Mouse (Mus musculus) midbrain, embryonic 15.5 days (tissue): ENCODE measurements around the gene Hes6. TPM values are rescaled to one million over a fixed set of nuclear protein-coding genes. Genes with fewer than 3 reads are reported as not detected.

Experiments
- ATAC-seq: fragments of 200-750 bp; cut with Nextera tagmentation; replicated peaks from 2 replicates; pipeline ENCODE4 v1.8.0; 2017; ENCODE audit warnings: moderate TSS enrichment
- H3K27ac ChIP-seq: fragments of 300-500 bp; sonication (generic); 2 replicates; pipeline ENCODE4 v1.5.1; 2015; ENCODE audit warnings: mild to moderate bottlenecking, inconsistent platforms
- H3K27me3 ChIP-seq: fragments of 300-500 bp; sonication (generic); replicated peaks from 2 replicates; pipeline ENCODE4 v1.6.1; 2015; ENCODE audit warnings: inconsistent platforms
- H3K36me3 ChIP-seq: fragments of 300-500 bp; sonication (generic); replicated peaks from 2 replicates; pipeline ENCODE4 v1.6.1; 2015; ENCODE audit warnings: inconsistent platforms
- H3K4me1 ChIP-seq: fragments of 300-500 bp; sonication (generic); 2 replicates; pipeline ENCODE4 v1.6.1; 2015; ENCODE audit warnings: inconsistent platforms
- H3K4me2 ChIP-seq: fragments of 300-500 bp; sonication (generic); 2 replicates; pipeline ENCODE4 v1.6.1; 2015; ENCODE audit warnings: inconsistent platforms, mild to moderate bottlenecking, moderate library complexity
- H3K4me3 ChIP-seq: fragments of 300-500 bp; sonication (generic); 2 replicates; pipeline ENCODE4 v1.5.1; 2015; ENCODE audit warnings: mild to moderate bottlenecking, inconsistent platforms
- H3K9ac ChIP-seq: fragments of 300-500 bp; sonication (generic); 2 replicates; pipeline ENCODE4 v1.6.1; 2015; ENCODE audit warnings: mild to moderate bottlenecking, inconsistent platforms
- H3K9me3 ChIP-seq: fragments of 300-500 bp; sonication (generic); 2 replicates; pipeline ENCODE4 v1.6.1; 2016; ENCODE audit warnings: inconsistent platforms
- WGBS: fragments of 180-500 bp; shearing (Covaris S2); methylation state at CpG from one replicate; pipeline ENCODE4 v1.1.7; 2015; ENCODE audit warnings: mixed read lengths; 5-methylcytosine and 5-hydroxymethylcytosine counted together
- polyA plus RNA-seq: library from polyadenylated mRNA; unstranded; fragments of >200 nt; fragmentation: Nextera tagmentation; extraction: Ambion mirVana; gene quantifications from 2 replicates; pipeline ENCODE4 v1.2.1, GENCODE M21; 2015

The Hes6 gene
- polyA plus RNA-seq, 1 experiment from 2014 or later = 192 TPM

DNA sequence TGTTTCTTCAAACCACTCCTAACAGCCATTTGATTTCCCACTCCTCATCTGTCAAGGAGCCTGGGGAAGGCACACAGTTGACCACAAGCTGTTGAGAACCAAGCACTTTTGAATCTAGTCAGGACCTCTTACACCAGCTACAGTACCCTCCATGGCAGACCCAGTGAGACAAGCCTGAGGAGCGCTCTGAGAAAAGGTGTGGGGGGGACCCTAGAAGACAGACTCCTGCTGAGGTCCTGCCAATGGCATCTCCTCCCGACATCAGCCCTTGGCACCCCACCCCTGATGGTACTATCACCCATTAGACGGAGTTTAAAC, 23.2 kb upstream of the Hes6 start:
- 93% methylated on average over 3 of the region's 3 CpGs for WGBS
- no peak overlapping the region for H3K27ac ChIP-seq

GRCm38 (mm10) chr1:91436380-91437082, 22.7 kb upstream of the Hes6 start:
- peaks cover 15% of the 10 kb centered on the region; the same call in 1 of the 2 replicates for H3K36me3 ChIP-seq
- no peaks in the 10 kb centered on the region for H3K4me1 ChIP-seq
- H3K27ac ChIP-seq = no peak overlapping the region
- H3K9me3 ChIP-seq = no peaks in the 10 kb centered on the region
- ATAC-seq = no peak
- no peak overlapping the region for H3K4me2 ChIP-seq
- H3K27me3 ChIP-seq = no peaks in the 10 kb centered on the region
- H3K4me3 ChIP-seq = no peak overlapping the region
- no peak overlapping the region for H3K9ac ChIP-seq
- WGBS = 81% methylated on average over 6 of the region's 6 CpGs

More for the DNA sequence above, 23.2 kb upstream of the Hes6 start:
- Histone ChIP-seq H3K4me1 (no peaks in the 10 kb centered on the region), H3K36me3 (peaks cover 15% of the 10 kb centered on the region; the same call in 1 of the 2 replicates), H3K9ac (no peak overlapping the region), H3K4me3 (no peak overlapping the region), H3K4me2 (no peak overlapping the region), H3K9me3 (no peaks in the 10 kb centered on the region), H3K27me3 (no peaks in the 10 kb centered on the region)
- no peak for ATAC-seq

DNA sequence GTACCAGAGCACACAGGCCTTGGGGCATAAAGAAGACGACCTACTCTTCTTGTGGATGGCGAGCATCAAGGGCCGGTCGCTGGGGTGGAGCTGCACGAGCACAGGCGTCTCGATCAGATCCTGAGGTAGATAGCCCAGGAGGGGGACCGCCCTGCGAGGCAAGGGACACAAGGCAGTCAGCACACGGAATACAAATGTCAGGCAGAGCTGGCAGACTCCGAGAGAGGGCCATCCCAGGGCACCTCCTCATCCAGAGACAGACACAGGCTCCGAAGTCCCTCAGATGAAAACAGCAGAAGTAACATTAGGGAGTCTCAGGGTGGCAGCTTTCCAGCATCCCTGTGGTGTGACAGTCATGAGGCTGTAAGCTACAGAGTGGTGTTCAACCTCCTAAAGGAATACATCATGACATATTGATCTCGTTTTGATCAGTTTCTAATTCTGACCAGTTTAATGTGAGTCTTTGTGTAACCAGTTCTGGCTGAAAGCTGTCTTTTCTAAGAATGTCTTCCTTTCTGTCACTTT, 21.8 kb upstream of the Hes6 start:
- Histone ChIP-seq H3K4me2 (no peak overlapping the region), H3K9ac (no peak overlapping the region), H3K27ac (no peak overlapping the region), H3K4me3 (no peak overlapping the region), H3K9me3 (no peaks in the 10 kb centered on the region), H3K4me1 (no peaks in the 10 kb centered on the region), H3K27me3 (no peaks in the 10 kb centered on the region), H3K36me3 (peaks cover 11% of the 10 kb centered on the region; the same call in 1 of the 2 replicates)
- no peak for ATAC-seq
- 88% methylated on average over 13 of the region's 13 CpGs for WGBS

GRCm38 (mm10) chr1:91434905-91435304, 21.1 kb upstream of the Hes6 start:
- no peak overlapping the region for H3K4me2 ChIP-seq

DNA sequence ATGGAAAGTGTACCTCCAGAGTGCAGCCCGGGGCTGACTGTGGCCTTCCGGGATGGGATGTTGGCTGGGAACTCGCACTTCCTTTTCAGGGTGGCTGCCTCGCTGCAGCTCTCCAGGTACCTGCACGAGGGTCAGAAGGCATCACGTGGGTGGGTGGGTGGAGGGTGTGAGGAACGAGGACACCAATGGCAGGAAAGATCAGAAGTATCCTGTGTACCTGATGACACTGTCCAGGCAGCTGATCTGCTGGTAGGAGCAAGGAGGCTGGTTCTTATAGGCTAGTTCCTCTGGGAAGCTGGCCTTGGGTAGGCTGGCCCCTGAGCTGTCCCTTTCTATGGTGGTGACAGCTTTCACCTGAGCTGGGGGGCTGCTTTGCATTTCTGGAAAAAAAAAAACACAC, 16.9 kb upstream of the Hes6 start:
- Histone ChIP-seq H3K4me2 (no peak overlapping the region), H3K9me3 (no peaks in the 10 kb centered on the region), H3K4me3 (no peak overlapping the region), H3K27ac (no peak overlapping the region), H3K36me3 (peaks cover 5% of the 10 kb centered on the region; the same call in 1 of the 2 replicates), H3K4me1 (no peaks in the 10 kb centered on the region), H3K9ac (no peak overlapping the region), H3K27me3 (no peaks in the 10 kb centered on the region)
- WGBS = 84% methylated on average over 7 of the region's 7 CpGs
- ATAC-seq = no peak

More at GRCm38 (mm10) chr1:91434905-91435304, 21.1 kb upstream of the Hes6 start:
- ATAC-seq = no peak
- Histone ChIP-seq H3K9ac (no peak overlapping the region), H3K27ac (no peak overlapping the region), H3K27me3 (no peaks in the 10 kb centered on the region), H3K4me1 (no peaks in the 10 kb centered on the region), H3K9me3 (no peaks in the 10 kb centered on the region), H3K4me3 (no peak overlapping the region), H3K36me3 (peaks cover 5% of the 10 kb centered on the region; the same call in 1 of the 2 replicates)
- WGBS = 94% methylated on average over 8 of the region's 8 CpGs

DNA sequence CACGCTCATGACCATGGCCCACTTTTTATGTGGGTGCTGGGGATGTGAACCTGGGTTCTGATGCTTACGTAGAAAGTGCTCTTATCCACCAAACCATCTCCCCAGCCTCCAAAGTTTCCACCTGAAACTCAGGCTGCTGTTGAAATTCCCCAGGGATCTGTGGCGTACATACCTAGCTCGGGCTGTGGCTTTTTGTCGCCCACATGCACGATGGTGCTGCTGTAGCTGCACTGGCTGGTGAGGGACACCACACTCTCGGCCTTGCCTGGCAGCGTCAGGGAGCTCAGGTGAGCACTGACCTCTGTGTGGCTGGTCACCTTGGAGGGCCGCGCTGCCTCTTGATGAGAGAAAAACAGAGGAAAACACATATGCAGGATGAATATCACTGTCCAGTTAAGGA, 15.4 kb upstream of the Hes6 start:
- Histone ChIP-seq H3K27me3 (no peaks in the 10 kb centered on the region), H3K36me3 (peaks cover 5% of the 10 kb centered on the region; the same call in 1 of the 2 replicates), H3K9me3 (no peaks in the 10 kb centered on the region), H3K4me3 (no peak overlapping the region), H3K27ac (no peak overlapping the region), H3K4me2 (no peak overlapping the region), H3K4me1 (no peaks in the 10 kb centered on the region), H3K9ac (no peak overlapping the region)
- WGBS = 89% methylated on average over 10 of the region's 10 CpGs
- ATAC-seq = no peak

DNA sequence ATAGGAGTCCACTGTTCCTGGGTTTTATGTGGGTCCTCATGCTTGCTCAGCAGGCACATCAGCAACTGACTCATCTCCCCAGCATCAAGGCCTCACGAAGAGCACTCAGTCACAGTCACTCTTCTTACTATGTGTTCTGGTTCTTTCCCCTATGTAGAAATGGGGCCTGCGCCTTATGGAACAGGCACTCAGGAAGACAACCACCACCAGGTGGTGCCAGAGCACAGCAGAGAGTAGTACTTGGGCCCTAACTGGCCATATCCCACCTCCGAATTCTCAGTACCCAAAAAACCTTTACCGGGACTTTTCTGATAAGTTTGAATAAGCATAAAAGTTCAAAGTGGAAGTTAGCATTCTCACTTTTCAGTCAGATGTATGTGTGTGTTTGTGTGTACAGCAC, 14.8 kb upstream of the Hes6 start:
- H3K4me3 ChIP-seq = no peak overlapping the region
- no peak overlapping the region for H3K27ac ChIP-seq
- no peak overlapping the region for H3K9ac ChIP-seq
- no peaks in the 10 kb centered on the region for H3K9me3 ChIP-seq
- ATAC-seq = no peak
- no peaks in the 10 kb centered on the region for H3K27me3 ChIP-seq
- H3K36me3 ChIP-seq = no peaks in the 10 kb centered on the region; the same call in 1 of the 2 replicates
- WGBS = 37% methylated on average over 4 of the region's 4 CpGs
- H3K4me2 ChIP-seq = no peak overlapping the region
- H3K4me1 ChIP-seq = no peaks in the 10 kb centered on the region

- no peaks in the 10 kb centered on the region for H3K4me1 ChIP-seq
- 87% methylated on average over 9 of the region's 9 CpGs for WGBS
- no peak for ATAC-seq
- no peak overlapping the region for H3K4me2 ChIP-seq
- H3K36me3 ChIP-seq = no peaks in the 10 kb centered on the region
- H3K27ac ChIP-seq = no peak overlapping the region
- no peaks in the 10 kb centered on the region for H3K27me3 ChIP-seq
- no peak overlapping the region for H3K9ac ChIP-seq
- no peaks in the 10 kb centered on the region for H3K9me3 ChIP-seq
- no peak overlapping the region for H3K4me3 ChIP-seq
Observed at GRCm38 (mm10) chr1:91426397-91426796, 12.6 kb upstream of the Hes6 start.

- ATAC-seq = no peak
- 0 out of 2 replicates have a peak, but pooled peaks cover 5% of the 10 kb centered on the region for H3K36me3 ChIP-seq
- no peak overlapping the region for H3K27ac ChIP-seq
- no peaks in the 10 kb centered on the region for H3K27me3 ChIP-seq
- no peaks in the 10 kb centered on the region for H3K9me3 ChIP-seq
- no peaks in the 10 kb centered on the region; the same call in 1 of the 2 replicates for H3K4me1 ChIP-seq
- WGBS = 85% methylated on average over 8 of the region's 8 CpGs
- H3K4me3 ChIP-seq = no peak overlapping the region
- no peak overlapping the region for H3K4me2 ChIP-seq
- no peak overlapping the region for H3K9ac ChIP-seq
Observed at GRCm38 (mm10) chr1:91420601-91421065, 6.8 kb upstream of the Hes6 start.

GRCm38 (mm10) chr1:91419862-91420600, 6.2 kb upstream of the Hes6 start:
- 0 out of 2 replicates have a peak, but pooled peaks cover 5% of the 10 kb centered on the region for H3K36me3 ChIP-seq
- peaks cover 5% of the 10 kb centered on the region for H3K4me1 ChIP-seq
- H3K4me3 ChIP-seq = no peak overlapping the region
- H3K9me3 ChIP-seq = no peaks in the 10 kb centered on the region
- 73% methylated on average over 10 of the region's 10 CpGs for WGBS
- ATAC-seq = no peak
- no peak overlapping the region for H3K4me2 ChIP-seq
- H3K9ac ChIP-seq = no peak overlapping the region
- no peak overlapping the region for H3K27ac ChIP-seq
- H3K27me3 ChIP-seq = no peaks in the 10 kb centered on the region

GRCm38 (mm10) chr1:91417991-91418390, 4.2 kb upstream of the Hes6 start:
- no peak for ATAC-seq
- H3K9me3 ChIP-seq = no peaks in the 10 kb centered on the region
- H3K9ac ChIP-seq = no peak overlapping the region
- H3K4me1 ChIP-seq = peaks cover 22% of the 10 kb centered on the region
- no peak overlapping the region for H3K4me2 ChIP-seq
- no peaks in the 10 kb centered on the region for H3K27me3 ChIP-seq
- 0 out of 2 replicates have a peak, but pooled peaks cover 5% of the 10 kb centered on the region for H3K36me3 ChIP-seq
- H3K27ac ChIP-seq = no peak overlapping the region
- H3K4me3 ChIP-seq = no peak overlapping the region
- 83% methylated on average over 1 of the region's 1 CpGs for WGBS

GRCm38 (mm10) chr1:91415311-91415710, 1.5 kb upstream of the Hes6 start:
- H3K9ac ChIP-seq = no peak overlapping the region; the same call in 1 of the 2 replicates
- peaks cover 39% of the 10 kb centered on the region for H3K4me1 ChIP-seq
- ATAC-seq = no peak
- WGBS = 28% methylated on average over 5 of the region's 5 CpGs
- peak overlapping the region; percentile 90 for H3K27ac ChIP-seq
- H3K9me3 ChIP-seq = no peaks in the 10 kb centered on the region
- 0 out of 2 replicates have a peak, but pooled peaks cover 5% of the 10 kb centered on the region for H3K36me3 ChIP-seq
- H3K27me3 ChIP-seq = no peaks in the 10 kb centered on the region
- H3K4me2 ChIP-seq = no peak overlapping the region
- H3K4me3 ChIP-seq = no peak overlapping the region
